Mouse (Mus musculus): ENCODE results near the gene Nupl1.

- TF ChIP-seq CTCF (IDR thresholded peaks at IDR 0.05; ENCODE audit: low read depth) (no peak), EP300 (optimal IDR thresholded peaks at IDR 0.05) (no peak)
Observed at GRCm38 (mm10) chr14:60176891-60177613, 74.2 kb downstream of the Nupl1 start.

All from stomach, postnatal 0 days (tissue).